Mouse (Mus musculus) testis, adult 2 months (tissue): ENCODE results near the gene Vav2.

ENCODE experiments used
- CTCF ChIP-seq: fragments of 200-500 bp; IDR thresholded peaks from 2 replicates; pipeline ENCODE4 v1.5.1; 2012; ENCODE audit warnings: low read depth, mild to moderate bottlenecking, inconsistent platforms, low read length, moderate library complexity; ENCODE audit not compliant: control insufficient read depth, insufficient read depth, insufficient replicate concordance
- POLR2A ChIP-seq: fragments of 200-500 bp; IDR thresholded peaks from 2 replicates; pipeline ENCODE4 v1.6.1; 2012; ENCODE audit warnings: low read depth, mild to moderate bottlenecking, inconsistent platforms, low read length, moderate library complexity; ENCODE audit not compliant: control insufficient read depth

DNA sequence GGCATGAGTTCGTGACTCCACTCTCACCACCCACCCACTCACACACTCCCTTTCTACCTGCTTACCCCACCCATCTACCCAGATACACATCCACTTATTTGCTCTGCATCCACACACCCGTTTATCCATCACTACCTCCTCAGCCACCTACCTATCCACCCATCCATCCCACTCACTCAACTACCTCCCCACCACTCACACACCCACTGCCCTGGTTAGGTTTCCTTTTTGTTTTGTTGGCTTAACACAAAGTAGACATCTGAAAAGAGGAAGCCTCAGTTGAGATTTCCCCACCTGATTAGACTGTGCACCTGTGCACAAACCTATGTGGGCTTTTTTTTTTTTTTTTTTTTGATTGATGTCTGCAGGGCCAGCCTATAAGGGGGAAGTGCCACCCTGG lies 5.8 kb upstream of the Vav2 start:
- TF ChIP-seq POLR2A = no peak
- TF ChIP-seq CTCF = no peak
